Mouse (Mus musculus): Measurements from ENCODE around the gene Nacad. TPM values are rescaled to one million over a fixed set of nuclear protein-coding genes. Genes with fewer than 3 reads are reported as not detected.

Nacad gene
- total and polyA plus RNA-seq, 3 experiments = 0.13 to 0.34 TPM; not detected in 1

GRCm38 (mm10) chr11:6594845-6595244 lies 11.0 kb downstream of the Nacad start:
- no peak overlapping the region for H3K4me3 ChIP-seq (replicated peaks in 1 of 3; ENCODE audit: low read depth in 2 of 3, low read length in 2 of 3, poor library complexity in 1 of 3)
- DNase-seq (ENCODE audit: extremely low read depth) = no peak
- dilution Hi-C loops (cut with MboI; ENCODE audit: extremely low pct_ligation_motif_present, extremely low pct_unique_long_range_greater_than_20kb, low sequenced_read_pairs) (no loop called here), in situ Hi-C loops (cut with MboI; ENCODE audit: low pct_ligation_motif_present, low pct_unique_long_range_greater_than_20kb, low sequenced_read_pairs) (no loop called here)
- H3K36me3 ChIP-seq (replicated peaks in 1 of 2; ENCODE audit: control insufficient read depth in 1 of 2, insufficient read depth in 1 of 2, low read length in 1 of 2) = peaks cover 72 to 96% of the 10 kb centered on the region in 2 experiments
- no peak for TF ChIP-seq KAT2A (IDR thresholded peaks at IDR 0.05; ENCODE audit: insufficient replicate concordance, low read length)
- TF ChIP-seq NRF1 (IDR thresholded peaks at IDR 0.05; ENCODE audit: low read depth, low read length) = no peak
- TF ChIP-seq MAZ (IDR thresholded peaks at IDR 0.05; ENCODE audit: low read depth, low read length) = no peak
- no peak for TF ChIP-seq MAX (IDR thresholded peaks at IDR 0.05; ENCODE audit: low read length)
- no peak for TF ChIP-seq ZMIZ1 (IDR thresholded peaks at IDR 0.05; ENCODE audit: low read depth, low read length)
- no peak for TF ChIP-seq EP300 (IDR thresholded peaks at IDR 0.05; ENCODE audit: low read length)
- TF ChIP-seq POLR2AphosphoS2 (IDR thresholded peaks at IDR 0.05; ENCODE audit: low read depth, low read length) = no peak
- TF ChIP-seq ZKSCAN1 (IDR thresholded peaks at IDR 0.05; ENCODE audit: borderline replicate concordance, low read depth, low read length) = no peak
- TF ChIP-seq MAFK (IDR thresholded peaks at IDR 0.05; ENCODE audit: insufficient replicate concordance, low read length) = no peak
- TF ChIP-seq NELFE (IDR thresholded peaks at IDR 0.05; ENCODE audit: low read depth, low read length) = no peak
- TF ChIP-seq ETS1 (conservative IDR thresholded peaks at IDR 0.05; ENCODE audit: low read depth, low read length) = no peak
- TF ChIP-seq SIN3A (IDR thresholded peaks at IDR 0.05; ENCODE audit: low read length) = no peak
- no peak for TF ChIP-seq ZNF384 (IDR thresholded peaks at IDR 0.05; ENCODE audit: low read depth, low read length)
- no peak for TF ChIP-seq TCF12 (IDR thresholded peaks at IDR 0.05; ENCODE audit: low read depth, low read length)
- TF ChIP-seq MEF2A (IDR thresholded peaks at IDR 0.05; ENCODE audit: borderline replicate concordance, low read depth, low read length) = no peak
- no peak for TF ChIP-seq IRF4 (IDR thresholded peaks at IDR 0.05; ENCODE audit: low read depth, low read length)
- TF ChIP-seq CHD2 (IDR thresholded peaks at IDR 0.05; ENCODE audit: low read length) = no peak
- no peak for TF ChIP-seq POLR2A (IDR thresholded peaks at IDR 0.05; ENCODE audit: low read depth, low read length)
- no peak for TF ChIP-seq E2F4 (IDR thresholded peaks at IDR 0.05; ENCODE audit: insufficient replicate concordance, low read depth, low read length)
- no peak for TF ChIP-seq BHLHE40 (IDR thresholded peaks at IDR 0.05; ENCODE audit: low read depth, low read length)
- H3K9ac ChIP-seq (ENCODE audit: insufficient read depth, low read depth) = no peak overlapping the region
- H3K4me1 ChIP-seq (ENCODE audit: control insufficient read depth in 1 of 2, insufficient read depth in 2 of 2) = peaks cover 3 to 32% of the 10 kb centered on the region in 2 experiments
- H3K27ac ChIP-seq (ENCODE audit: insufficient read depth, low read depth) = no peak overlapping the region
- no peaks in the 10 kb centered on the region for H3K79me2 ChIP-seq (replicated peaks; ENCODE audit: control insufficient read depth, extremely low read depth, insufficient read depth, poor library complexity, severe bottlenecking)
- H3K27me3 ChIP-seq (replicated peaks) = no peaks in the 10 kb centered on the region
- no peak overlapping the region for H3K4me2 ChIP-seq (ENCODE audit: insufficient read depth, low read depth, poor library complexity, severe bottlenecking)
- H3K9me3 ChIP-seq (replicated peaks; ENCODE audit: low read length) = no peaks in the 10 kb centered on the region

DNA sequence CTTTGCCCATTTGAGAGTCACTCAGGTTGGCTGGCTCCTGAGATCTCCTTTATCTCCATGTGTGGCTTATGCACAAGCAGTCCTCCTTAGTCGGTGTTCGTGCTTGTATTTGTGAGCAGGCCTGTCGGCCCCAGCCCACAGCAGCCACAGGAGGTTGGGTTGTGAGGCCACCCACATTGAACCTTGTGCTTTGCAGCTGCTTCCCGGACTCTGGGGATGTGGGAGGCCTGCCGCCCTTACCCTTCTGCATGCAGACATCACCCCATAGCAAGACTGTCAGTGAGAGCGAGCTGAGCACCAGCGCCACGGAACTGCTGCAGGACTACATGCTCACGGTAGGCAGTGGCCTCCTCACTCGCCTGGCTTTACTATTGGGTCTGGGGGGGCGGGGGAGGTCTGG lies 12.4 kb downstream of the Nacad start:
- TF ChIP-seq POLR2AphosphoS2 (IDR thresholded peaks at IDR 0.05; ENCODE audit: low read depth, low read length) (no peak), NRF1 (IDR thresholded peaks at IDR 0.05; ENCODE audit: low read depth, low read length) (no peak), ZMIZ1 (IDR thresholded peaks at IDR 0.05; ENCODE audit: low read depth, low read length) (no peak)
- no peak for DNase-seq (ENCODE audit: extremely low read depth)
- dilution Hi-C loops (cut with MboI; ENCODE audit: extremely low pct_ligation_motif_present, extremely low pct_unique_long_range_greater_than_20kb, low sequenced_read_pairs) = no loop called here
- H3K4me3 ChIP-seq (replicated peaks in 1 of 3; ENCODE audit: low read depth in 2 of 3, low read length in 2 of 3, poor library complexity in 1 of 3) = no peak overlapping the region
- H3K4me2 ChIP-seq (ENCODE audit: insufficient read depth, low read depth, poor library complexity, severe bottlenecking) = no peak overlapping the region
- H3K27me3 ChIP-seq (replicated peaks) = no peaks in the 10 kb centered on the region
- H3K9ac ChIP-seq (ENCODE audit: insufficient read depth, low read depth) = no peak overlapping the region
- H3K27ac ChIP-seq (ENCODE audit: insufficient read depth, low read depth) = no peak overlapping the region
- in situ Hi-C loops (cut with MboI; ENCODE audit: low pct_ligation_motif_present, low pct_unique_long_range_greater_than_20kb, low sequenced_read_pairs) = no loop called here
- H3K9me3 ChIP-seq (replicated peaks; ENCODE audit: low read length) = no peaks in the 10 kb centered on the region
- peaks cover 81 to 97% of the 10 kb centered on the region in 2 experiments for H3K36me3 ChIP-seq (replicated peaks in 1 of 2; ENCODE audit: control insufficient read depth in 1 of 2, insufficient read depth in 1 of 2, low read length in 1 of 2)
- no peaks in the 10 kb centered on the region for H3K79me2 ChIP-seq (replicated peaks; ENCODE audit: control insufficient read depth, extremely low read depth, insufficient read depth, poor library complexity, severe bottlenecking)
- peaks cover 3 to 41% of the 10 kb centered on the region in 2 experiments for H3K4me1 ChIP-seq (ENCODE audit: control insufficient read depth in 1 of 2, insufficient read depth in 2 of 2)
